Mouse (Mus musculus) limb, embryonic 11.5 days (tissue): Measurements from ENCODE around the gene Ccnb1. TPM values are rescaled to one million over a fixed set of nuclear protein-coding genes. Genes with fewer than 3 reads are reported as not detected.

Experiments
- ATAC-seq: fragments of 200-750 bp; cut with Nextera tagmentation; 2 replicates; pipeline ENCODE4 v1.8.0; 2017; ENCODE audit warnings: low read depth; ENCODE audit not compliant: insufficient number of reproducible peaks, low FRiP score, low TSS enrichment
- DNase-seq: peaks from one replicate; pipeline ENCODE4 v3.0.0-alpha.2; 2015; ENCODE audit warnings: low spot score
- H3K27ac ChIP-seq: fragments of 300-500 bp; sonication (generic); replicated peaks from 2 replicates; pipeline ENCODE4 v1.5.1; 2014; ENCODE audit warnings: low read depth, mild to moderate bottlenecking, low read length
- H3K27me3 ChIP-seq: fragments of 300-500 bp; sonication (generic); 2 replicates; pipeline ENCODE4 v1.6.1; 2014; ENCODE audit warnings: mild to moderate bottlenecking, low read length, mixed read lengths; ENCODE audit not compliant: control insufficient read depth, insufficient read depth
- H3K36me3 ChIP-seq: fragments of 300-500 bp; sonication (generic); 2 replicates; pipeline ENCODE4 v1.6.1; 2014; ENCODE audit warnings: mild to moderate bottlenecking, low read length, moderate library complexity, mixed read lengths; ENCODE audit not compliant: control insufficient read depth, insufficient read depth
- H3K4me1 ChIP-seq: fragments of 300-500 bp; sonication (generic); 2 replicates; pipeline ENCODE4 v1.6.1; 2014; ENCODE audit warnings: low read length, mixed read lengths; ENCODE audit not compliant: control insufficient read depth, insufficient read depth
- H3K4me2 ChIP-seq: fragments of 300-500 bp; sonication (generic); 2 replicates; pipeline ENCODE4 v1.6.1; 2014; ENCODE audit warnings: low read depth, mild to moderate bottlenecking, moderate library complexity; ENCODE audit not compliant: severe bottlenecking
- H3K4me3 ChIP-seq: fragments of 300-500 bp; sonication (generic); 2 replicates; pipeline ENCODE4 v1.5.1; 2014; ENCODE audit warnings: low read depth, low read length
- H3K9ac ChIP-seq: fragments of 300-500 bp; sonication (generic); 2 replicates; pipeline ENCODE4 v1.6.1; 2014; ENCODE audit warnings: mild to moderate bottlenecking, low read length
- H3K9me3 ChIP-seq: fragments of 300-500 bp; sonication (generic); 2 replicates; pipeline ENCODE4 v1.6.1; 2016; ENCODE audit warnings: low read length; ENCODE audit not compliant: control insufficient read depth
- WGBS: fragments of 180-500 bp; shearing (Covaris S2); extraction: QIAGEN DNeasy Blood & Tissue Kit; methylation state at CpG from one replicate; pipeline ENCODE4 v1.1.7; 2014; 5-methylcytosine and 5-hydroxymethylcytosine counted together
- polyA plus RNA-seq: library from polyadenylated mRNA; unstranded; fragments of >200 nt; fragmentation: Nextera tagmentation; extraction: Ambion mirVana; gene quantifications from 2 replicates; pipeline ENCODE4 v1.2.1, GENCODE M21; 2014

The Ccnb1 gene
- polyA plus RNA-seq, 1 experiment from 2014 or later = 388 TPM

- WGBS = 79% methylated on average over 6 of the region's 6 CpGs
- Histone ChIP-seq H3K4me3 (no peak overlapping the region), H3K4me1 (no peaks in the 10 kb centered on the region), H3K4me2 (no peak overlapping the region), H3K27me3 (no peaks in the 10 kb centered on the region), H3K9me3 (no peaks in the 10 kb centered on the region), H3K27ac (no peak overlapping the region), H3K36me3 (no peaks in the 10 kb centered on the region), H3K9ac (no peak overlapping the region)
- DNase-seq (no peak), ATAC-seq (no peak)
These were observed 33.4 kb downstream of the Ccnb1 start for GRCm38 (mm10) chr13:100753011-100753410.

GRCm38 (mm10) chr13:100752529-100752928, 33.8 kb downstream of the Ccnb1 start:
- no peak overlapping the region for H3K27ac ChIP-seq
- no peak overlapping the region for H3K4me3 ChIP-seq
- H3K4me1 ChIP-seq = no peaks in the 10 kb centered on the region
- no peaks in the 10 kb centered on the region for H3K9me3 ChIP-seq
- DNase-seq (no peak), ATAC-seq (no peak)
- 87% methylated on average over 8 of the region's 8 CpGs for WGBS
- H3K27me3 ChIP-seq = no peaks in the 10 kb centered on the region
- no peaks in the 10 kb centered on the region for H3K36me3 ChIP-seq
- no peak overlapping the region for H3K4me2 ChIP-seq
- H3K9ac ChIP-seq = no peak overlapping the region

GRCm38 (mm10) chr13:100751402-100751801, 35.0 kb downstream of the Ccnb1 start:
- no peak overlapping the region for H3K27ac ChIP-seq
- DNase-seq (no peak), ATAC-seq (no peak)
- H3K9me3 ChIP-seq = no peaks in the 10 kb centered on the region
- no peak overlapping the region for H3K4me2 ChIP-seq
- no peaks in the 10 kb centered on the region for H3K27me3 ChIP-seq
- no peak overlapping the region for H3K9ac ChIP-seq
- H3K4me3 ChIP-seq = no peak overlapping the region
- WGBS = 82% methylated on average over 3 of the region's 3 CpGs
- no peaks in the 10 kb centered on the region for H3K4me1 ChIP-seq
- H3K36me3 ChIP-seq = no peaks in the 10 kb centered on the region

GRCm38 (mm10) chr13:100750799-100751198, 35.6 kb downstream of the Ccnb1 start:
- Histone ChIP-seq H3K4me3 (no peak overlapping the region), H3K27ac (no peak overlapping the region), H3K9ac (no peak overlapping the region), H3K27me3 (no peaks in the 10 kb centered on the region), H3K9me3 (no peaks in the 10 kb centered on the region), H3K36me3 (no peaks in the 10 kb centered on the region), H3K4me2 (no peak overlapping the region), H3K4me1 (no peaks in the 10 kb centered on the region)
- ATAC-seq (no peak), DNase-seq (no peak)
- 88% methylated on average over 5 of the region's 5 CpGs for WGBS

- no peak for DNase-seq
- Histone ChIP-seq H3K4me2 (no peak overlapping the region), H3K9ac (no peak overlapping the region), H3K9me3 (no peaks in the 10 kb centered on the region), H3K27ac (no peak overlapping the region), H3K36me3 (no peaks in the 10 kb centered on the region), H3K4me3 (no peak overlapping the region), H3K4me1 (no peaks in the 10 kb centered on the region), H3K27me3 (no peaks in the 10 kb centered on the region)
- WGBS = 40% methylated on average over 8 of the region's 8 CpGs
- ATAC-seq = no peak
These were observed 37.7 kb downstream of the Ccnb1 start for GRCm38 (mm10) chr13:100748638-100749037.

- no peaks in the 10 kb centered on the region for H3K27me3 ChIP-seq
- no peak overlapping the region for H3K4me2 ChIP-seq
- no peaks in the 10 kb centered on the region for H3K36me3 ChIP-seq
- H3K4me1 ChIP-seq = no peaks in the 10 kb centered on the region
- H3K9me3 ChIP-seq = no peaks in the 10 kb centered on the region
- WGBS = 89% methylated on average over 3 of the region's 3 CpGs
- ATAC-seq (no peak), DNase-seq (no peak)
- H3K27ac ChIP-seq = no peak overlapping the region
- no peak overlapping the region for H3K4me3 ChIP-seq
- H3K9ac ChIP-seq = no peak overlapping the region
These were observed 40.3 kb downstream of the Ccnb1 start for GRCm38 (mm10) chr13:100746090-100746489.

GRCm38 (mm10) chr13:100744036-100744744, 42.2 kb downstream of the Ccnb1 start, which contains the start of gene Mrps36:
TSS of gene Mrps36 (minus strand) at chr13:100744659.
- H3K4me1 ChIP-seq = no peaks in the 10 kb centered on the region
- no peaks in the 10 kb centered on the region for H3K27me3 ChIP-seq
- under 1% methylated on average over 52 of the region's 52 CpGs for WGBS
- peak; percentile 93 for DNase-seq
- H3K36me3 ChIP-seq = no peaks in the 10 kb centered on the region; the same call in 1 of the 2 replicates
- no peaks in the 10 kb centered on the region for H3K9me3 ChIP-seq
- peak within 1 kb of the TSS; percentile 70 for H3K9ac ChIP-seq
- H3K4me3 ChIP-seq = peak within 1 kb of the TSS; percentile 80
- H3K4me2 ChIP-seq = peak within 1 kb of the TSS; percentile 43
- H3K27ac ChIP-seq = peak within 1 kb of the TSS; percentile 80
- ATAC-seq = peak; percentile 94

GRCm38 (mm10) chr13:100743346-100744035, 42.9 kb downstream of the Ccnb1 start:
- no peaks in the 10 kb centered on the region for H3K9me3 ChIP-seq
- H3K4me1 ChIP-seq = no peaks in the 10 kb centered on the region
- no peaks in the 10 kb centered on the region; the same call in 1 of the 2 replicates for H3K36me3 ChIP-seq
- H3K27me3 ChIP-seq = no peaks in the 10 kb centered on the region
- 71% methylated on average over 11 of the region's 11 CpGs for WGBS
- peak overlapping the region; percentile 43 for H3K4me2 ChIP-seq
- H3K9ac ChIP-seq = no peak overlapping the region; the same call in 1 of the 2 replicates
- peak overlapping the region; percentile 80 for H3K4me3 ChIP-seq
- ATAC-seq (peak; percentile 11; the same call in 1 of the 2 replicates), DNase-seq (no peak)
- peak overlapping the region; percentile 80 for H3K27ac ChIP-seq
